Mouse (Mus musculus): ENCODE measurements around the gene Ccdc167. TPM values are rescaled to one million over a fixed set of nuclear protein-coding genes. Genes with fewer than 3 reads are reported as not detected.
A peak's percentile ranks its signal among the peaks of the same experiment; 100 is the strongest.

Gene Ccdc167
- polyA plus RNA-seq, 1 experiment from 2014 or later, result 6.6 TPM

GRCm38 (mm10) chr17:29731953-29732325 is 15.1 kb upstream of the Ccdc167 start:
- no peak for TF ChIP-seq CTCF (IDR thresholded peaks at IDR 0.05; ENCODE audit: low read depth)
- no peaks in the 10 kb centered on the region for H3K9me3 ChIP-seq (ENCODE audit: control insufficient read depth)
- H3K4me2 ChIP-seq (replicated peaks; ENCODE audit: low read depth), result no peak overlapping the region
- H3K36me3 ChIP-seq (ENCODE audit: control insufficient read depth, insufficient read depth), result no peaks in the 10 kb centered on the region
- H3K4me3 ChIP-seq (ENCODE audit: low read depth, low read length), result no peak overlapping the region
- WGBS, result 64% methylated on average over 6 of the region's 6 CpGs
- H3K9ac ChIP-seq (ENCODE audit: low read depth, low read length), result no peak overlapping the region
- no peaks in the 10 kb centered on the region for H3K4me1 ChIP-seq (replicated peaks; ENCODE audit: control insufficient read depth, insufficient read depth, low read length)
- no peak for ATAC-seq
- H3K27me3 ChIP-seq (replicated peaks; ENCODE audit: control insufficient read depth, insufficient read depth, low read length), result no peaks in the 10 kb centered on the region
- no peak overlapping the region for H3K27ac ChIP-seq (ENCODE audit: low read depth, low read length)

GRCm38 (mm10) chr17:29731266-29731952 is 14.6 kb upstream of the Ccdc167 start:
- Histone ChIP-seq H3K9ac (ENCODE audit: low read depth, low read length) (no peak overlapping the region), H3K4me3 (ENCODE audit: low read depth, low read length) (no peak overlapping the region), H3K27ac (ENCODE audit: low read depth, low read length) (no peak overlapping the region), H3K27me3 (replicated peaks; ENCODE audit: control insufficient read depth, insufficient read depth, low read length) (no peaks in the 10 kb centered on the region), H3K4me1 (replicated peaks; ENCODE audit: control insufficient read depth, insufficient read depth, low read length) (no peaks in the 10 kb centered on the region), H3K9me3 (ENCODE audit: control insufficient read depth) (no peaks in the 10 kb centered on the region), H3K4me2 (replicated peaks; ENCODE audit: low read depth) (no peak overlapping the region), H3K36me3 (ENCODE audit: control insufficient read depth, insufficient read depth) (no peaks in the 10 kb centered on the region)
- WGBS, result 57% methylated on average over 12 of the region's 12 CpGs
- ATAC-seq, result no peak
- TF ChIP-seq CTCF (IDR thresholded peaks at IDR 0.05; ENCODE audit: low read depth), result no peak

GRCm38 (mm10) chr17:29730510-29731265 is 13.8 kb upstream of the Ccdc167 start:
- H3K4me1 ChIP-seq (replicated peaks; ENCODE audit: control insufficient read depth, insufficient read depth, low read length), result no peaks in the 10 kb centered on the region
- no peak overlapping the region for H3K4me2 ChIP-seq (replicated peaks; ENCODE audit: low read depth)
- no peaks in the 10 kb centered on the region for H3K9me3 ChIP-seq (ENCODE audit: control insufficient read depth)
- no peaks in the 10 kb centered on the region for H3K27me3 ChIP-seq (replicated peaks; ENCODE audit: control insufficient read depth, insufficient read depth, low read length)
- no peak overlapping the region for H3K27ac ChIP-seq (ENCODE audit: low read depth, low read length)
- WGBS, result 76% methylated on average over 13 of the region's 13 CpGs
- no peak for TF ChIP-seq CTCF (IDR thresholded peaks at IDR 0.05; ENCODE audit: low read depth)
- no peaks in the 10 kb centered on the region for H3K36me3 ChIP-seq (ENCODE audit: control insufficient read depth, insufficient read depth)
- no peak overlapping the region for H3K9ac ChIP-seq (ENCODE audit: low read depth, low read length)
- H3K4me3 ChIP-seq (ENCODE audit: low read depth, low read length), result no peak overlapping the region
- ATAC-seq, result no peak

- Histone ChIP-seq H3K4me3 (ENCODE audit: low read depth, low read length) (no peak overlapping the region), H3K9ac (ENCODE audit: low read depth, low read length) (no peak overlapping the region), H3K4me2 (replicated peaks; ENCODE audit: low read depth) (no peak overlapping the region), H3K4me1 (replicated peaks; ENCODE audit: control insufficient read depth, insufficient read depth, low read length) (no peaks in the 10 kb centered on the region), H3K27me3 (replicated peaks; ENCODE audit: control insufficient read depth, insufficient read depth, low read length) (no peaks in the 10 kb centered on the region), H3K9me3 (ENCODE audit: control insufficient read depth) (no peaks in the 10 kb centered on the region), H3K36me3 (ENCODE audit: control insufficient read depth, insufficient read depth) (no peaks in the 10 kb centered on the region), H3K27ac (ENCODE audit: low read depth, low read length) (no peak overlapping the region)
- peak; percentile 16; the same call in 1 of the 2 replicates for TF ChIP-seq CTCF (IDR thresholded peaks at IDR 0.05; ENCODE audit: low read depth)
- 47% methylated on average over 8 of the region's 8 CpGs for WGBS
- no peak for ATAC-seq
These were observed 11.2 kb upstream of the Ccdc167 start for GRCm38 (mm10) chr17:29728082-29728481.

- 68% methylated on average over 6 of the region's 6 CpGs for WGBS
- H3K9me3 ChIP-seq (ENCODE audit: control insufficient read depth), result no peaks in the 10 kb centered on the region
- TF ChIP-seq CTCF (IDR thresholded peaks at IDR 0.05; ENCODE audit: low read depth), result no peak
These were observed 8.3 kb upstream of the Ccdc167 start for GRCm38 (mm10) chr17:29725027-29725620.

GRCm38 (mm10) chr17:29724610-29725009 is 7.8 kb upstream of the Ccdc167 start:
- no peak overlapping the region for H3K4me2 ChIP-seq (replicated peaks; ENCODE audit: low read depth)
- 70% methylated on average over 6 of the region's 6 CpGs for WGBS
- H3K4me1 ChIP-seq (replicated peaks; ENCODE audit: control insufficient read depth, insufficient read depth, low read length), result no peaks in the 10 kb centered on the region
- H3K9me3 ChIP-seq (ENCODE audit: control insufficient read depth), result no peaks in the 10 kb centered on the region
- H3K36me3 ChIP-seq (ENCODE audit: control insufficient read depth, insufficient read depth), result no peaks in the 10 kb centered on the region
- ATAC-seq, result no peak
- no peak overlapping the region for H3K27ac ChIP-seq (ENCODE audit: low read depth, low read length)
- H3K9ac ChIP-seq (ENCODE audit: low read depth, low read length), result no peak overlapping the region
- H3K4me3 ChIP-seq (ENCODE audit: low read depth, low read length), result no peak overlapping the region
- H3K27me3 ChIP-seq (replicated peaks; ENCODE audit: control insufficient read depth, insufficient read depth, low read length), result no peaks in the 10 kb centered on the region
- TF ChIP-seq CTCF (IDR thresholded peaks at IDR 0.05; ENCODE audit: low read depth), result no peak

More at GRCm38 (mm10) chr17:29725027-29725620, 8.3 kb upstream of the Ccdc167 start:
- no peak overlapping the region for H3K27ac ChIP-seq (ENCODE audit: low read depth, low read length)
- ATAC-seq, result no peak
- no peak overlapping the region for H3K9ac ChIP-seq (ENCODE audit: low read depth, low read length)
- H3K27me3 ChIP-seq (replicated peaks; ENCODE audit: control insufficient read depth, insufficient read depth, low read length), result no peaks in the 10 kb centered on the region
- no peak overlapping the region for H3K4me3 ChIP-seq (ENCODE audit: low read depth, low read length)
- no peaks in the 10 kb centered on the region for H3K4me1 ChIP-seq (replicated peaks; ENCODE audit: control insufficient read depth, insufficient read depth, low read length)
- H3K4me2 ChIP-seq (replicated peaks; ENCODE audit: low read depth), result no peak overlapping the region
- H3K36me3 ChIP-seq (ENCODE audit: control insufficient read depth, insufficient read depth), result no peaks in the 10 kb centered on the region
